Mouse (Mus musculus) lung, postnatal 0 days (tissue): ENCODE measurements at regions not wholly inside any gene's neighbourhood (a gene's known extent, or its start where the extent isn't known, plus 50 kb on each side); places are given as distances from the start of the nearest gene placed in this dataset.
"Not testable (repeated sequence)": the region's sequence is repeated elsewhere in the genome, so short reads cannot be mapped to it uniquely, and the experiment has no call there.

Source experiments
- ATAC-seq: fragments of 200-750 bp; cut with Nextera tagmentation; 2 replicates; pipeline ENCODE4 v1.8.0; 2017; ENCODE audit warnings: moderate library complexity
- DNase-seq: peaks from one replicate; pipeline ENCODE4 v3.0.0-alpha.2; 2016; ENCODE audit warnings: low spot score
- H3K27ac ChIP-seq: fragments of 300-500 bp; sonication (generic); 2 replicates; pipeline ENCODE4 v1.5.1; 2014; ENCODE audit warnings: antibody characterized with exemption, mild to moderate bottlenecking, low read length, mixed read lengths
- H3K27me3 ChIP-seq: fragments of 300-500 bp; sonication (generic); replicated peaks from 2 replicates; pipeline ENCODE4 v1.6.1; 2014; ENCODE audit warnings: low read length, mixed read lengths; ENCODE audit not compliant: insufficient read depth
- H3K36me3 ChIP-seq: fragments of 300-500 bp; sonication (generic); 2 replicates; pipeline ENCODE4 v1.6.1; 2014; ENCODE audit warnings: low read length, mixed read lengths; ENCODE audit not compliant: insufficient read depth
- H3K4me1 ChIP-seq: fragments of 300-500 bp; sonication (generic); 2 replicates; pipeline ENCODE4 v1.6.1; 2014; ENCODE audit warnings: antibody characterized with exemption, low read depth, low read length, mixed read lengths; ENCODE audit not compliant: insufficient read depth
- H3K4me2 ChIP-seq: fragments of 300-500 bp; sonication (generic); replicated peaks from 2 replicates; pipeline ENCODE4 v1.6.1; 2014; ENCODE audit warnings: low read depth, mild to moderate bottlenecking, low read length, moderate library complexity, mixed read lengths
- H3K4me3 ChIP-seq: fragments of 300-500 bp; sonication (generic); 2 replicates; pipeline ENCODE4 v1.5.1; 2014; ENCODE audit warnings: low read depth, low read length
- H3K9ac ChIP-seq: fragments of 300-500 bp; sonication (generic); replicated peaks from 2 replicates; pipeline ENCODE4 v1.6.1; 2014; ENCODE audit warnings: low read depth, mild to moderate bottlenecking
- H3K9me3 ChIP-seq: fragments of 300-500 bp; sonication (generic); 2 replicates; pipeline ENCODE4 v1.6.1; 2016; ENCODE audit warnings: low read length, mixed read lengths
- CTCF ChIP-seq: IDR thresholded peaks from 2 replicates; pipeline ENCODE4 v1.5.1; 2016; ENCODE audit warnings: antibody characterized with exemption, mild to moderate bottlenecking
- EP300 ChIP-seq: IDR thresholded peaks from 2 replicates; pipeline ENCODE4 v1.6.1; 2016; ENCODE audit warnings: antibody characterized with exemption, mild to moderate bottlenecking, control low read depth
- WGBS: fragments of 180-500 bp; shearing (Covaris S2); extraction: QIAGEN DNeasy Blood & Tissue Kit; methylation state at CpG from one replicate; pipeline ENCODE4 v1.1.7; 2014; 5-methylcytosine and 5-hydroxymethylcytosine counted together

DNA sequence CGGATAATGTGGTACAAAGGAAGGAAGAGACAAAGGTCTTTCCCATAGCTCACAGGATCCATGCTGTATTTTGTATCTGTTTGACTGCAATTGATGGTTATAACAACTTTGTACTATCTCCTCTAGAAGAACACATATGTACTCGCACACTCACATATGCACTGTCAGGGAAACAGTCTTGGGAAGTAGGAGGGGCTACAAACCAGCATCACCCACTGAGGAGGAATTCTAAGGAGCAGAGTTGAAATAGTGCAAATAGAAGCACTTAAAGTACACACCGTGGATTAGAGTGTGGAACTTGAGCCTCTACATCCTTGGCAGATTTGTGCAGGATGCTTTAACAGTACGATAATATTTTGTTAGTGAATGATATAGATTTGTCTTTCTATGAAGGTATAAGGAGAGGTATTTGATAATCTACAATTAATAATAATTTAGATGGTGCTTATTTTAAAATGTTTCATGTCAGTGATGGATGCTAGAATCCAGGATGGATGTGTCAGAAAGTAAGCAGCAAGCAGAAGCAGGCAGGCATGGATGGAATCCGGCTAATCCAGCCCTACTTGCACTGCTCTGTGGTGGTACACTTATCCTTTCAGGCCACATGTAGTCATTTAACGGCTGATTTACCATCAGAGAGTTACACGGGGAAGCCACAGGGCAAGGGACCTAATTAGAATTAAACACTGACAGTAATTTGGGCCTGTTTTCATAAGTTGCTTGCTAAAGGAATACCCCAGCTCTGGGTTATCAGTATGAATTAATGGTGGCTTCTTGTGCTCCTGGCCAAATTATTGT lies 223.3 kb downstream of the Cetn3 start:
- Histone ChIP-seq H3K4me1 (no peaks in the 10 kb centered on the region), H3K36me3 (no peaks in the 10 kb centered on the region), H3K27me3 (no peaks in the 10 kb centered on the region), H3K9me3 (no peaks in the 10 kb centered on the region), H3K4me2 (no peak overlapping the region), H3K9ac (no peak overlapping the region), H3K4me3 (no peak overlapping the region), H3K27ac (no peak overlapping the region)
- DNase-seq (no peak), ATAC-seq (no peak)
- no peak for TF ChIP-seq EP300
- no peak for TF ChIP-seq CTCF
- 66% methylated on average over 7 of the region's 7 CpGs for WGBS

DNA sequence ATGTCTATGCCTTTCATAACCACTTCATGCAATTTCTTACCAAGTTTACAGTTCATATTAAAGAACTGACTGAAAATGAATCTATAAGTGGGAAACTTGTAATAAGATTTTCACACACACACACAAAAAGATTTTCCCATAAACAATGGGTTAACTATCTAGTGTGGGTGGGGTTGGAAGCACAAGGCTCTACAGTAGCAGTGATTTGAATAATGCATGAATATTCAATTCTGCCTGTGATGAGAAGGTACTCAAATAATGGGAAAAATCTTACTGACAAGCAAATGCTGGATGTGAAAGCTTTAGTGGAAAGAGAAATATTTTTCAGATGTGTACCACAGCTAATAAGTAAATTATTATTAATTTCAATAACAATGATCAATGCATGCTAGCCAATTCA lies 224.3 kb downstream of the Cetn3 start:
- H3K9ac ChIP-seq: no peak overlapping the region
- no peaks in the 10 kb centered on the region for H3K36me3 ChIP-seq
- no peak overlapping the region for H3K27ac ChIP-seq
- no peak overlapping the region for H3K4me3 ChIP-seq
- ATAC-seq: no peak
- H3K27me3 ChIP-seq: no peaks in the 10 kb centered on the region
- TF ChIP-seq EP300 (no peak), CTCF (no peak)
- no peak for DNase-seq
- no peak overlapping the region for H3K4me2 ChIP-seq
- H3K9me3 ChIP-seq: no peaks in the 10 kb centered on the region
- H3K4me1 ChIP-seq: no peaks in the 10 kb centered on the region

DNA sequence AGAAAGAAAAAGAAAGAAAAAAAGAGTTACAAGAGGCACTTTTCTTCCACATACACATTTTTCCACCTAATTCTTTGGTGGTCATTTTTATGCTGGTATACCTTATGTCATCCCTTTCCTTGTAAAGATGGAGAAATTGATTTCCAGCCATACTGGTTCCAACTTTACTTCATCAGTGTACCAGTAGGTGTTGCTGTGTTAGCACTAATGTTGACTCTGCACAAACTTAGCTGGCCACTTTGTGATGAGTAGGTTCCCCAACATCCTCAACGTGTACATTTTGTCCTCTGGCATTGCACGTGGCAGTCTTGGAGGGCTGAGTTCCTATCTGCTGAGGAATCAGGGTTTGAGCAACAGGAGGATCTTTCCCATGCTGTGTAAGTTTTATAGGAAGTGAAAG lies 256.7 kb downstream of the Cetn3 start:
- H3K27ac ChIP-seq: no peak overlapping the region
- peak; percentile 41 for TF ChIP-seq CTCF
- no peak for TF ChIP-seq EP300
- WGBS: 25% methylated on average over 2 of the region's 2 CpGs
- H3K36me3 ChIP-seq: no peaks in the 10 kb centered on the region
- DNase-seq: no peak
- no peaks in the 10 kb centered on the region for H3K9me3 ChIP-seq
- no peak overlapping the region for H3K4me2 ChIP-seq
- H3K4me1 ChIP-seq: no peaks in the 10 kb centered on the region
- ATAC-seq: no peak
- H3K4me3 ChIP-seq: no peak overlapping the region
- no peaks in the 10 kb centered on the region for H3K27me3 ChIP-seq
- no peak overlapping the region for H3K9ac ChIP-seq

- ATAC-seq: no peak
- no peak overlapping the region for H3K27ac ChIP-seq
Measured at GRCm38 (mm10) chr13:82058131-82058731, 275.4 kb downstream of the Cetn3 start.

DNA sequence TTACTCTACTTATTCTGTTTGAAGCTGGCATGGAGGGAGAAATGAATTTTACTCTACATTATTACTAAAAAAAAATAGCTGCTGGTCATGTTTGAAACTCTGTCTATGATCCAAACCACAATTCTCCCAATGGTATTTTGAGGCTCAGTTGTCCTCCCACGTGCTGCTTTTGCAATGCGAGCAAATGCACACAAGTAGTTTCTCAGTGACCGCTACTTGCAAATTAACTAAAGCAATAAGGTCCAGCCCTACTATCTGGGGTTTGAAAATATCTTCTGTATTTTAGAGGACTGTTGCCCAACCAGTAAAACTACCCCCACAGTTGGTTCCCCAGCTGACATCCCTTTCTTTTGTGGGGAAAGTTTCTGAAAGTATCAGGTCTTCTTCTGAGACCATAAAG lies 276.0 kb downstream of the Cetn3 start:
- no peak for ATAC-seq
- WGBS: 72% methylated on average over 3 of the region's 3 CpGs
- peak; percentile 5 for DNase-seq
- no peak overlapping the region for H3K9ac ChIP-seq
- no peak overlapping the region for H3K4me3 ChIP-seq
- no peak overlapping the region for H3K27ac ChIP-seq
- H3K9me3 ChIP-seq: no peaks in the 10 kb centered on the region
- H3K4me1 ChIP-seq: no peaks in the 10 kb centered on the region
- no peak overlapping the region for H3K4me2 ChIP-seq
- H3K27me3 ChIP-seq: no peaks in the 10 kb centered on the region
- TF ChIP-seq EP300: no peak
- TF ChIP-seq CTCF: no peak
- no peaks in the 10 kb centered on the region for H3K36me3 ChIP-seq

More at GRCm38 (mm10) chr13:82058131-82058731, 275.4 kb downstream of the Cetn3 start:
- 42% methylated on average over 3 of the region's 3 CpGs for WGBS
- DNase-seq: no peak
- H3K36me3 ChIP-seq: no peaks in the 10 kb centered on the region
- no peaks in the 10 kb centered on the region for H3K27me3 ChIP-seq
- H3K4me2 ChIP-seq: no peak overlapping the region
- H3K4me3 ChIP-seq: no peak overlapping the region
- no peak overlapping the region for H3K9ac ChIP-seq
- TF ChIP-seq CTCF (no peak), EP300 (no peak)
- no peaks in the 10 kb centered on the region for H3K9me3 ChIP-seq
- H3K4me1 ChIP-seq: no peaks in the 10 kb centered on the region

- no peaks in the 10 kb centered on the region for H3K27me3 ChIP-seq
- TF ChIP-seq CTCF (no peak), EP300 (no peak)
- DNase-seq (peak; percentile 47), ATAC-seq (peak; percentile 33; the same call in 1 of the 2 replicates)
- no peak overlapping the region for H3K4me2 ChIP-seq
- no peaks in the 10 kb centered on the region for H3K36me3 ChIP-seq
- no peaks in the 10 kb centered on the region for H3K9me3 ChIP-seq
- H3K27ac ChIP-seq: no peak overlapping the region
- H3K4me1 ChIP-seq: no peaks in the 10 kb centered on the region
- H3K4me3 ChIP-seq: no peak overlapping the region
- 14% methylated on average over 5 of the region's 5 CpGs for WGBS
- no peak overlapping the region for H3K9ac ChIP-seq
Measured at GRCm38 (mm10) chr13:82059498-82059897, 276.6 kb downstream of the Cetn3 start.

GRCm38 (mm10) chr13:82063880-82064279 lies 281.0 kb downstream of the Cetn3 start:
- H3K27ac ChIP-seq, H3K4me3 ChIP-seq, H3K4me2 ChIP-seq, H3K27me3 ChIP-seq, DNase-seq, ATAC-seq, H3K4me1 ChIP-seq, H3K9ac ChIP-seq, H3K9me3 ChIP-seq, H3K36me3 ChIP-seq: not testable (repeated sequence)
- WGBS: 71% methylated on average over 2 of the region's 2 CpGs
